Mouse (Mus musculus) heart, embryonic 16.5 days (tissue): Measurements from ENCODE around the gene Chchd1. TPM values are rescaled to one million over a fixed set of nuclear protein-coding genes. Genes with fewer than 3 reads are reported as not detected.

ENCODE experiments used
- ATAC-seq: fragments of 200-750 bp; cut with Nextera tagmentation; replicated peaks from 2 replicates; pipeline ENCODE4 v1.8.0; 2017; ENCODE audit warnings: moderate number of reproducible peaks; ENCODE audit not compliant: insufficient read depth, low FRiP score; ENCODE audit errors: extremely low read depth
- H3K27ac ChIP-seq: fragments of 300-500 bp; sonication (generic); 2 replicates; pipeline ENCODE4 v1.5.1; 2014; ENCODE audit warnings: mild to moderate bottlenecking, low read length, control low read depth, moderate library complexity
- H3K27me3 ChIP-seq: fragments of 300-500 bp; sonication (generic); 2 replicates; pipeline ENCODE4 v1.6.1; 2014; ENCODE audit warnings: low read length, mixed read lengths; ENCODE audit not compliant: control insufficient read depth, insufficient read depth
- H3K36me3 ChIP-seq: fragments of 300-500 bp; sonication (generic); 2 replicates; pipeline ENCODE4 v1.6.1; 2014; ENCODE audit not compliant: control insufficient read depth, insufficient read depth
- H3K4me1 ChIP-seq: fragments of 300-500 bp; sonication (generic); 2 replicates; pipeline ENCODE4 v1.6.1; 2014; ENCODE audit warnings: low read length, mixed read lengths; ENCODE audit not compliant: control insufficient read depth, insufficient read depth
- H3K4me2 ChIP-seq: fragments of 300-500 bp; sonication (generic); 2 replicates; pipeline ENCODE4 v1.6.1; 2014; ENCODE audit warnings: low read depth, mild to moderate bottlenecking, control low read depth, low read length
- H3K4me3 ChIP-seq: fragments of 300-500 bp; sonication (generic); 2 replicates; pipeline ENCODE4 v1.5.1; 2014; ENCODE audit warnings: mild to moderate bottlenecking, control low read depth, low read length
- H3K9ac ChIP-seq: fragments of 300-500 bp; sonication (generic); 2 replicates; pipeline ENCODE4 v1.6.1; 2014; ENCODE audit warnings: low read length, control low read depth
- H3K9me3 ChIP-seq: fragments of 300-500 bp; sonication (generic); replicated peaks from 2 replicates; pipeline ENCODE4 v1.6.1; 2016; ENCODE audit warnings: low read length; ENCODE audit not compliant: control insufficient read depth
- WGBS: fragments of 180-500 bp; shearing (Covaris S2); extraction: QIAGEN DNeasy Blood & Tissue Kit; methylation state at CpG from one replicate; pipeline ENCODE4 v1.1.7; 2014; 5-methylcytosine and 5-hydroxymethylcytosine counted together
- microRNA-seq: library from miRNA; unstranded; fragments of <30 nt; microRNA quantifications from one replicate; pipeline ENCODE4, GENCODE M21; 2017
- polyA plus RNA-seq: library from polyadenylated mRNA; unstranded; fragments of >200 nt; fragmentation: Nextera tagmentation; extraction: Ambion mirVana; gene quantifications from 2 replicates; pipeline ENCODE4 v1.2.1, GENCODE M21; 2015

The Chchd1 gene
- polyA plus RNA-seq, 1 experiment from 2014 or later = 177 TPM

DNA sequence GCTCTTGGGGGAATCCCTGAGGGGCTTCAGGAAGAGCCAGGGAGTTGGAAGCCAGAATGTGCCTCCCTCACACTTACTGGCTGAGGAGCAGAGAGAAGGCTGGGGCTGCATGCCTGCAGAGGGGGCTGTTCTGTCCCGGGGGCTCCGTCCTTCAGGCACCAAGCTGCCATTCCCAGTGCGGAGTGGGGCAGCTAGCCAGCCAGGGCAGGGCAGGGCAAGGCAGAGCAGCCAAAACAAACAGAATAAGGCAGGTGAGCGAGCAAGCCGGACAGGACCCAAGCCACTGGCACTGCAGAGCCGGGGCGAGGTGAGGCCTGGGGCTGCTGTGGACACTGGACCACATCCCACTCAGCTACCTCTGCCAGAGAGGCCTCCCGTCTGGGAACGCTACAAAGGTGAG is 38.5 kb downstream of the Chchd1 start:
- no peaks in the 10 kb centered on the region for H3K27me3 ChIP-seq
- H3K4me1 ChIP-seq = peaks cover 8% of the 10 kb centered on the region
- ATAC-seq = 0 out of 2 replicates have a peak, but pooled peaks have one; percentile 18
- H3K36me3 ChIP-seq = peaks cover 44% of the 10 kb centered on the region
- H3K4me3 ChIP-seq = no peak overlapping the region
- no peak overlapping the region for H3K27ac ChIP-seq
- WGBS = 82% methylated on average over 9 of the region's 9 CpGs
- H3K9me3 ChIP-seq = no peaks in the 10 kb centered on the region
- no peak overlapping the region for H3K9ac ChIP-seq
- H3K4me2 ChIP-seq = no peak overlapping the region

GRCm38 (mm10) chr14:20743614-20744013 is 40.8 kb downstream of the Chchd1 start:
- Histone ChIP-seq H3K9me3 (no peaks in the 10 kb centered on the region), H3K36me3 (peaks cover 30% of the 10 kb centered on the region), H3K4me2 (no peak overlapping the region), H3K9ac (no peak overlapping the region), H3K27me3 (no peaks in the 10 kb centered on the region), H3K4me3 (no peak overlapping the region), H3K27ac (no peak overlapping the region), H3K4me1 (peaks cover 12% of the 10 kb centered on the region)
- 66% methylated on average over 3 of the region's 3 CpGs for WGBS
- no peak for ATAC-seq

DNA sequence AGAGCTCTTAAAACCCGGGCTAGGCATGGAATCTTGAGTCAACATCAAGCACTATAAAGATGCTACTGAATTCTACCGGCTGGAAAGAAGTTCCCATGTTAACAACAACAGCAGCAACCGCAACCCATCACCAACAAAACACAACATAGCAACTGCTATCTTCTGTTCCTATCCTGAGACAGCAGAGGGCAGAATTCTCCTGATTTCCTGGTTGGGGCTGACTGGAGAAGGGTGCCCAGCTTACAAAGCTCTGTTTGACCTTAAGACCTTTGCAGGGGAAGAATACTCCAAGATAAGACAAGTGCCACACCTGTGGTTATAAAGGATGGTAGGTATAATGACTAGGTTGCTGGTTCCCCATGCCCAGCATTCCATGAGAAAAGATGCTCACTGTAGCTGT is 44.1 kb downstream of the Chchd1 start:
- Histone ChIP-seq H3K36me3 (peaks cover 22% of the 10 kb centered on the region), H3K9me3 (no peaks in the 10 kb centered on the region), H3K27ac (no peak overlapping the region), H3K9ac (no peak overlapping the region), H3K4me2 (no peak overlapping the region), H3K4me3 (no peak overlapping the region), H3K4me1 (peaks cover 29% of the 10 kb centered on the region), H3K27me3 (no peaks in the 10 kb centered on the region)
- no peak for ATAC-seq
- WGBS = 80% methylated on average over 3 of the region's 3 CpGs

DNA sequence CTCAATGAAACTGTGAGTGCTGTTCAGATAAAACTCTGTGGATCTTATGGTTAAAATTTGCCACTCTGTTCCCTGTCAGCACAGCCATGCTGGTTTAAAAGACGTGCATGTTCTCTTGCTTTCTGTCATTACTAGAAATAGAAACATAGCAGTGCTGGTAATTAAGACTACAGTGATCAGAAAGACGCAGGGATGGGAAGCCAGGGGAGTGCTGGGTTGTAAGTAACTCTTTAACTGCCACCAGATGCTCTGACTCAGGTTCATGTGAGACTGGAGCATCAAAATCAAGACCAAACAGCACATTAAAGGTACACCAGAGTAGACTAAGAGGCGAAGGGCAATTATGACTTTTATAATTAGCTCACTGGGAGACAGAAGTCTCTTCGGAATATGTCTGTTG is 45.6 kb downstream of the Chchd1 start:
- Histone ChIP-seq H3K4me2 (no peak overlapping the region), H3K36me3 (peaks cover 23% of the 10 kb centered on the region), H3K4me1 (peaks cover 29% of the 10 kb centered on the region), H3K27me3 (no peaks in the 10 kb centered on the region), H3K9ac (peak overlapping the region; percentile 19; the same call in 1 of the 2 replicates), H3K27ac (peak overlapping the region; percentile 84), H3K4me3 (no peak overlapping the region), H3K9me3 (no peaks in the 10 kb centered on the region)
- 49% methylated on average over 4 of the region's 4 CpGs for WGBS
- ATAC-seq = 0 out of 2 replicates have a peak, but pooled peaks have one; percentile 42

- Histone ChIP-seq H3K36me3 (peaks cover 21% of the 10 kb centered on the region), H3K9me3 (no peaks in the 10 kb centered on the region), H3K27me3 (no peaks in the 10 kb centered on the region), H3K9ac (peak overlapping the region; percentile 25; the same call in 1 of the 2 replicates), H3K4me3 (no peak overlapping the region), H3K4me1 (peaks cover 29% of the 10 kb centered on the region), H3K27ac (peak overlapping the region; percentile 84), H3K4me2 (no peak overlapping the region)
- ATAC-seq = no peak; the same call in 1 of the 2 replicates
- WGBS = 51% methylated on average over 4 of the region's 4 CpGs
These were observed 46.8 kb downstream of the Chchd1 start for GRCm38 (mm10) chr14:20749494-20750051.

DNA sequence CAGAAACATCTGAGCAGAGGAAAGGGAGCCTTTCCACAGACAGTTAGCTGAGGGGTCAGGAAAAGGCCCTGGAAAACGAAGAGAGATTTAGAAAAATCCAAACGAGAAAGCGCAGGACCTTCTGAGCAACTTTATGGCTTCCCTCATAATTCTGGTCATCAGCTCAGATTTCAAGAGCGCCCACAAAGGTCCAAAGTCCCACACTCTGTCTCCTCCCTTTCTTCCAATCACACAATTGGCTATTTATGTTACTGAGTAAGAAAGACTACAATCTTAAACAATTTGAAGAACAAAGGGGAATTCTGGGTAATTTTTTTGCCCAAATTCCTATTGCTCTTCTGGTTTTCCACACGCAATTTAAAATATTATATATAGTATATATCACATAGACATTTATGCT is 47.7 kb downstream of the Chchd1 start:
- peaks cover 29% of the 10 kb centered on the region for H3K4me1 ChIP-seq
- 81% methylated on average over 5 of the region's 5 CpGs for WGBS
- H3K27ac ChIP-seq = peak overlapping the region; percentile 84
- H3K9me3 ChIP-seq = no peaks in the 10 kb centered on the region
- H3K9ac ChIP-seq = peak overlapping the region; percentile 45; the same call in 1 of the 2 replicates
- H3K4me2 ChIP-seq = no peak overlapping the region
- H3K4me3 ChIP-seq = no peak overlapping the region
- H3K27me3 ChIP-seq = no peaks in the 10 kb centered on the region
- ATAC-seq = no peak
- peaks cover 26% of the 10 kb centered on the region for H3K36me3 ChIP-seq

- peaks cover 52% of the 10 kb centered on the region for H3K36me3 ChIP-seq
- H3K9ac ChIP-seq = no peak overlapping the region
- no peaks in the 10 kb centered on the region for H3K9me3 ChIP-seq
- H3K4me1 ChIP-seq = peaks cover 17% of the 10 kb centered on the region
- H3K27ac ChIP-seq = no peak overlapping the region
- no peaks in the 10 kb centered on the region for H3K27me3 ChIP-seq
- WGBS = 66% methylated on average over 3 of the region's 3 CpGs
- H3K4me2 ChIP-seq = no peak overlapping the region
- ATAC-seq = no peak
- H3K4me3 ChIP-seq = no peak overlapping the region
These were observed 51.0 kb downstream of the Chchd1 start for GRCm38 (mm10) chr14:20753792-20754191.

Small RNA genes lying within 50 kb of the gene (microRNA-seq; reads per million reads assigned to microRNA genes)
- gene Mir6946 = not detected

Other genes starting within 250 kb of the Chchd1 start
- gene Anxa7, start 222.9 kb upstream of the Chchd1 start, polyA plus RNA-seq = 45.8 and 51.5 TPM in 2 replicates
- gene Mss51, start 206.1 kb upstream of the Chchd1 start, polyA plus RNA-seq = 0.25 and 0.60 TPM in 2 replicates
- 28.4 and 32.0 TPM in 2 replicates for gene Ppp3cb, start 156.4 kb upstream of the Chchd1 start, polyA plus RNA-seq
- gene Usp54, start 61.9 kb upstream of the Chchd1 start, polyA plus RNA-seq = 3.8 and 4.5 TPM in 2 replicates
- gene Myoz1, start 46.5 kb upstream of the Chchd1 start, polyA plus RNA-seq = 12.0 and 14.9 TPM in 2 replicates
- gene Synpo2l, start 34.7 kb upstream of the Chchd1 start, polyA plus RNA-seq = 172 and 183 TPM in 2 replicates
- gene Sec24c, start 28.7 kb upstream of the Chchd1 start, polyA plus RNA-seq = 73.2 and 76.2 TPM in 2 replicates
- 20.5 and 20.6 TPM in 2 replicates for gene Fut11, start 8.0 kb upstream of the Chchd1 start, polyA plus RNA-seq
- 22.3 and 24.1 TPM in 2 replicates for gene Zswim8, start 4.5 kb downstream of the Chchd1 start, polyA plus RNA-seq
- 16.2 and 17.2 TPM in 2 replicates for gene Ndst2, start 31.6 kb downstream of the Chchd1 start, polyA plus RNA-seq
- 81.5 and 103 TPM in 2 replicates for gene Camk2g, start 91.1 kb downstream of the Chchd1 start, polyA plus RNA-seq
- 1.2 and 1.9 TPM in 2 replicates for gene Plau, start 133.7 kb downstream of the Chchd1 start, polyA plus RNA-seq
- 89.3 and 97.0 TPM in 2 replicates for gene Vcl, start 226.4 kb downstream of the Chchd1 start, polyA plus RNA-seq